Mouse (Mus musculus) neural tube, embryonic 10.5 days (tissue): ENCODE measurements around the gene Rasip1.
A peak's percentile ranks its signal among the peaks of the same experiment; 100 is the strongest.
"Not testable (repeated sequence)": the region's sequence is repeated elsewhere in the genome, so short reads cannot be mapped to it uniquely, and the experiment has no call there.

Source experiments
- DNase-seq: peaks from one replicate; pipeline ENCODE4 v3.0.0-alpha.2; 2017; ENCODE audit warnings: low spot score; ENCODE audit errors: extremely low spot score

Rasip1 gene

GRCm38 (mm10) chr7:45644183-45644582, 16.9 kb downstream of the Rasip1 start:
- DNase-seq = peak; percentile 59

- no peak for DNase-seq
Observed at GRCm38 (mm10) chr7:45644872-45645590, 17.7 kb downstream of the Rasip1 start.

DNA sequence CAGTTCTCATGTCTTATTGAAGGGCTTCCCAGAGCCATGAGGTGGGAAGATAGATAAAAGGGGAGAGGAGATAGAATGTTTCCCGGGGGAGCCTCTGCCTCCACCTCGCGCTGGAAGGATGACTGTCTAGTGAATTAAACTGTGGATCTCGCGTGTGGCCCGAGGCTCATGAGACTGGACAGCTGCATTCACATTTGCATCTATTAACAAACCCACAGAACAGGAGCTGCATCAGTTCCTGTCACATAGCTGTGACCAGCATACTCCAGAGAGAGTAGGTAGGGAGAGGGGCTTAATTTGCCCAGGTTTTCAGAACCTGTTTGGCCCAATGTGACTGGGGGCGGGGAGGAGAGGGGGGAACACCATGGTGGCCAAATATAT, 18.3 kb downstream of the Rasip1 start:
- no peak for DNase-seq

DNA sequence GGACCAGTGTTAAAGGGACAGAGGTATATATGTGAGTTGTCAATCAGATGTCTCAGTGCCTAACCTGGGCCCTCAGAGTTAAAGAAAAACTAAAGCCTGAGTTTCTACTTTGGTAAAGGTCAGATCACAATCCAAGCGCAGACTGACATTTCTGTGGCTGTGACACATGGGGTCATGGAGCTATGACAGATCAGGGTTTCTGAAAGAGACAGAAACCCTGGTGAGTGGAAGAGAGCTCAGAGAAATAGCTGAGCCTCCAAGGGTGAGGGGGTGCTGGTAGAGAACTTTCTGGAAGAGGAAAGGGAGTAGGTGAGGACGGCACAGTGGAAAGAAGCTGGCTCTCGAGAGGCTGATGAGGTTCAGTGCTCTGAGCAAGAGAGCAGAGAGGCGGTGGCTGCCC, 19.4 kb downstream of the Rasip1 start:
- no peak for DNase-seq

- no peak for DNase-seq
Observed at GRCm38 (mm10) chr7:45649351-45649750, 22.1 kb downstream of the Rasip1 start.

- not testable (repeated sequence) for DNase-seq
Observed at GRCm38 (mm10) chr7:45650484-45650883, 23.2 kb downstream of the Rasip1 start.

- no peak for DNase-seq
Observed at GRCm38 (mm10) chr7:45654424-45655047, 27.2 kb downstream of the Rasip1 start.

- no peak for DNase-seq
Observed at GRCm38 (mm10) chr7:45660746-45661478, 33.6 kb downstream of the Rasip1 start.

- not testable (repeated sequence) for DNase-seq
Observed at GRCm38 (mm10) chr7:45661702-45662101, 34.4 kb downstream of the Rasip1 start.

- DNase-seq = no peak
Observed at GRCm38 (mm10) chr7:45665303-45666138, 38.2 kb downstream of the Rasip1 start.

GRCm38 (mm10) chr7:45666161-45666560, 38.9 kb downstream of the Rasip1 start, which contains the start of gene Fut2:
Fut2 (minus strand) TSS chr7:45666394.
- no peak for DNase-seq

GRCm38 (mm10) chr7:45667761-45668160, 40.5 kb downstream of the Rasip1 start:
- no peak for DNase-seq

GRCm38 (mm10) chr7:45668921-45669320, 41.6 kb downstream of the Rasip1 start:
- DNase-seq = no peak

GRCm38 (mm10) chr7:45677627-45678295, 50.5 kb downstream of the Rasip1 start:
- DNase-seq = no peak

GRCm38 (mm10) chr7:45678513-45678912, 51.2 kb downstream of the Rasip1 start:
- no peak for DNase-seq

- no peak for DNase-seq
Observed at GRCm38 (mm10) chr7:45679966-45680621, 52.8 kb downstream of the Rasip1 start.

- no peak for DNase-seq
Observed at GRCm38 (mm10) chr7:45681046-45681736, 53.9 kb downstream of the Rasip1 start.

DNA sequence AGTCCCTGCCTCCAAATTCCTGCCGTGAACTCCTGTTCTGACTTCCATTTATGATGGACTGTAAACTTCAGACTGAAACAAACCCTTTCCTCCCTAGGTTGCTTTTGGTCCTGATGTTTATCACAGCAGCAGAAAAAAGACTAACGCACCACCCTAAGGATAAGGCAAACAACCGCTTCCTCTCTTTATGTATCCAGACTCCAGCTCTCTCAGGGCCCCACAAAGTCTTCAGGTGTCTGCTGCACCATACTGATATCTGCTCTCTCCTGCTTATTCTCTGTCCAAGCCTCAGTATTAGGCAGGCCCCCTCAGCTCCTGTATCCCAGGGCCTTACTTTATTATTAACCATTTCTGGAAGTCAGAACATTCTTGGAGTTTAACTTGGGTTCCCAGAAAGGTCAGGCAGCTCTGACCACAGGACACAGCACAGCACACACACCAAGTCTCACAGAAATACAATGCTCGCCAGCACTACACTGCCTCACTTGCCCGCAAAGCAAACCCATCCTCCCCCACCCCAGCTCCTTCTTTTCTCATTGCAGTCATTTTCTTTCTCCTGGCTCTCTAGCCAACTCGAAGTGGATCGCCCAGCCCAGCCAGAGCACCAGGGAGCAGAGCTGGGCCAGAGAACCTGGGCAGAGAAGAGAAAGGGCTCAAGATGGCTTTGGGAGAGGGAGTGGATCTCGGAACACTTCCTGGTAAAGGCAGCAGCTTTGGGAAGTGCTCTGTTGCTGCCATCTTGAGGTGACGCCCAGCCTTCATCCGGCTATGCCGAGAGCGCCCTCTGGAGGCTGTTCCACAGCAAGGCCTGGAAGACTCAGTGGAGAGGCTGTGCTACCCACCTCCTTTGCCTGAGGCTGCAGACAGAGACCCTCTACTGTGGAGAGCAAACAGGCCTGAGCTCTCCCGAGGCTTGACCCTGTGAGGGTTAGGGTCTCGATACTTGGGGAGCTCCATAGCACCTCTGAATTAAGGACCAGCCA, 55.1 kb downstream of the Rasip1 start:
- DNase-seq = peak; percentile 94
